In the genomic region with DNA sequence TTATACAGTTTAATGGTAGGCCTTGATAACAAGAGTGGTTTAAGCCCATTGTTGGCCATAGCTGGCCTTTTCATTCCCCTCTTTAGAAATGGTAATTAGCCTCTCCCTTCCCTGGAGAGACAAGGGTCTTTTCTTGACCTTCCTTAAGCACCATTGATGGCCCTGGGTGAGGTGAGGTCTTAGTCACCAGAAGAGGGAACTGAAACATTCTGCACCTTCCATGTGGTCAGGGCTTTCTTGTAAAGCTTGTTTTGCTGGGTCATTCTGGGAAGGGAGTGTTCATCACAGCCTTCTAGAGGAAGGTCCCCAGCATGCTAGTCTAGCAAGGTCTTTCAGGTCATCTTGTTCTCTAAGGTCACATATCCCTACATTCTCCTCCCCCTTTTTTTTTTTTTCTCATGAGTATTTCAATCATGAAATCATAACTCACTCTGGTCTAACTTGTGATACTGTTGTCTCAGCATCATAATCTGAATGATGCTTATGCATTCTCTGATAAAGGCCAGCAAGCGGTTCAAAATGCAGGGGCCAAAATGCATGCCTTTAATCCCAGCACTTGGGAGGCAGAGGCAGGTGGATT, we compare ENCODE assay signal across 21 mouse cellular contexts.
"Had no signal": no experiment of that assay in that cellular context is flagged by ENCODE, and none has a peak within 500 bp of the region (broad histone marks: within the 10 kb centered on the region; RNA-seq: fewer than 3 reads in every experiment).

No protein-coding gene starts in this region.

- H3K36me3 ChIP-seq: liver, embryonic 13.5 days; liver, embryonic 15.5 days; lung, embryonic 15.5 days; midbrain, embryonic 10.5 days; midbrain, embryonic 13.5 days; neural tube, embryonic 13.5 days; stomach, embryonic 15.5 days had no signal

- ATAC-seq: liver, postnatal 0 days; lung, postnatal 0 days; midbrain, embryonic 13.5 days; midbrain, embryonic 16.5 days had no signal

- H3K4me3 ChIP-seq: liver, embryonic 13.5 days; liver, embryonic 15.5 days; lung, embryonic 15.5 days; midbrain, embryonic 10.5 days; midbrain, embryonic 13.5 days; myocyte; neural tube, embryonic 13.5 days; stomach, embryonic 15.5 days had no signal

- H3K9ac ChIP-seq: liver, embryonic 13.5 days; liver, embryonic 15.5 days; liver, postnatal 0 days; lung, embryonic 15.5 days; midbrain, embryonic 13.5 days; neural tube, embryonic 13.5 days; stomach, embryonic 15.5 days had no signal

- DNase-seq: liver, embryonic 13.5 days; liver, postnatal 0 days; lung, adult 2 months; lung, postnatal 14 days; lung, postnatal 36 days; retina, postnatal 1 day; right cerebral cortex, adult 18-20 months; right cerebral cortex, postnatal 14 days; thymus, adult 2 months; thymus, postnatal 25 days had no signal

- H3K27me3 ChIP-seq: liver, embryonic 13.5 days; liver, embryonic 15.5 days; lung, embryonic 15.5 days; midbrain, embryonic 13.5 days; neural tube, embryonic 13.5 days; stomach, embryonic 15.5 days had no signal

- H3K27ac ChIP-seq: liver, embryonic 13.5 days; liver, embryonic 15.5 days; lung, embryonic 15.5 days; macrophage; midbrain, embryonic 10.5 days; midbrain, embryonic 13.5 days; neural tube, embryonic 13.5 days; stomach, embryonic 15.5 days; stomach, postnatal 0 days had no signal

- H3K9me3 ChIP-seq: liver, embryonic 13.5 days; liver, embryonic 15.5 days; lung, embryonic 15.5 days; midbrain, embryonic 10.5 days; midbrain, embryonic 13.5 days; stomach, embryonic 15.5 days had no signal

- H3K4me1 ChIP-seq: liver, embryonic 13.5 days; liver, embryonic 15.5 days; lung, embryonic 15.5 days; midbrain, embryonic 13.5 days; neural tube, embryonic 13.5 days; stomach, embryonic 15.5 days had no signal

- H3K4me2 ChIP-seq: liver, embryonic 13.5 days; liver, embryonic 15.5 days; lung, embryonic 15.5 days; midbrain, embryonic 13.5 days; neural tube, embryonic 13.5 days; stomach, embryonic 15.5 days had no signal
